In the genomic region with DNA sequence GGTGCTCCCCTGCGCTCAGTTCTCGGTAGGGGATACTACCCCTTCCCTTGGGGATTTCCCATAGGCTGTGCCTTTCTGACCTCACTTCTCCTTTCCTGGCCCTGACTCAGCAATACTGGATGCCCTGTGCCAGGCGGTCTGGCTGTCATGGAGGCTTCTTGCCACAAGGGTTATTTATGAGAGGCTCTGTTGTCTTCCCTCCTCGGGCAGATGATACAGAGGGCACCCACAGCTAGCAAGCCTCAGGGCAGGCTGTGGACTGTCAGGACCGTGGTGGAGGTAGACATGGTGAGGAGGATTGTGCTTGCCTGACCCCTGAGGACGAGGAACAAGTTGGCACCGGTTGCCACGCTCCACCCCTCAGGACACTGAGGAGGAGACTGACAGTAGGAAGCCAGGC, we compare ENCODE assay signal across 10 mouse cellular contexts. TPM values are rescaled to one million over a fixed set of nuclear protein-coding genes. Genes with fewer than 3 reads are reported as not detected.
DNase-seq lines count a peak whose midpoint lies in the region; ATAC-seq and TF ChIP-seq lines count a peak whose summit lies in the region.
"Had no signal": no experiment of that assay in that cellular context is flagged by ENCODE, and none has a peak within 500 bp of the region (broad histone marks: within the 10 kb centered on the region; RNA-seq: fewer than 3 reads in every experiment).

No protein-coding gene starts in this region.

- H3K4me2 ChIP-seq in kidney, embryonic 15.5 days: no peak overlapping the region
- H3K4me2 ChIP-seq in forebrain, embryonic 11.5 days (ENCODE audit: low read depth, low read length, severe bottlenecking): no peak overlapping the region
- H3K4me2 ChIP-seq: hindbrain, embryonic 15.5 days; neural tube, embryonic 12.5 days had no signal

- H3K27me3 ChIP-seq in kidney, adult 2 months (replicated peaks; ENCODE audit: control insufficient read depth, insufficient read depth, low read length): no peaks in the 10 kb centered on the region
- no peaks in the 10 kb centered on the region for H3K27me3 ChIP-seq in kidney, embryonic 15.5 days
- no peaks in the 10 kb centered on the region for H3K27me3 ChIP-seq in G1E (ENCODE audit: insufficient read depth, low read length)
- H3K27me3 ChIP-seq in forebrain, embryonic 11.5 days (ENCODE audit: control insufficient read depth, insufficient read depth, low read length): no peaks in the 10 kb centered on the region
- H3K27me3 ChIP-seq: hindbrain, embryonic 15.5 days; neural tube, embryonic 12.5 days had no signal

- WGBS in kidney, adult 2 months: 47% methylated on average over 8 of the region's 8 CpGs
- WGBS in kidney, embryonic 15.5 days: 61% methylated on average over 8 of the region's 8 CpGs
- 75% methylated on average over 8 of the region's 8 CpGs for WGBS in forebrain, embryonic 11.5 days

- no peak overlapping the region for H3K9ac ChIP-seq in kidney, embryonic 15.5 days
- H3K9ac ChIP-seq in forebrain, embryonic 11.5 days (ENCODE audit: low read length): no peak overlapping the region
- H3K9ac ChIP-seq: hindbrain, embryonic 15.5 days; neural tube, embryonic 12.5 days had no signal

- H3K9me3 ChIP-seq in kidney, embryonic 15.5 days (replicated peaks): no peaks in the 10 kb centered on the region
- H3K9me3 ChIP-seq in G1E (replicated peaks): no peaks in the 10 kb centered on the region
- H3K9me3 ChIP-seq in forebrain, embryonic 11.5 days (ENCODE audit: control insufficient read depth, low read length): no peaks in the 10 kb centered on the region
- H3K9me3 ChIP-seq: hindbrain, embryonic 15.5 days; neural tube, embryonic 12.5 days had no signal

- H3K4me3 ChIP-seq in kidney, adult 2 months (ENCODE audit: insufficient read depth, low read depth, low read length): no peak overlapping the region
- no peak overlapping the region for H3K4me3 ChIP-seq in kidney, embryonic 15.5 days (replicated peaks)
- H3K4me3 ChIP-seq in G1E (ENCODE audit: low read depth, low read length): no peak overlapping the region
- H3K4me3 ChIP-seq in forebrain, embryonic 11.5 days (ENCODE audit: low read depth, low read length): no peak overlapping the region
- H3K4me3 ChIP-seq: hindbrain, embryonic 15.5 days; neural tube, embryonic 12.5 days had no signal

- no peak for TF ChIP-seq POLR2A in kidney, adult 2 months (IDR thresholded peaks at IDR 0.05; ENCODE audit: low read depth, low read length)

- no peak for ATAC-seq in kidney, embryonic 15.5 days (replicated peaks; ENCODE audit: low FRiP score)
- no peak for ATAC-seq in G1E (ENCODE audit: extremely low read depth, insufficient number of reproducible peaks, low FRiP score, poor library complexity, severe bottlenecking)
- no peak for ATAC-seq in forebrain, embryonic 11.5 days (replicated peaks; ENCODE audit: low FRiP score)

- peak; percentile 64 for DNase-seq in kidney, adult 2 months
- DNase-seq in G1E (ENCODE audit: low spot score): peak; percentile 51
- peak; percentile 69 for DNase-seq in c-Kit-positive CD71-negative TER-119-negative erythroid progenitor cells, embryonic 14.5 days (ENCODE audit: low read depth)
- peak; percentile 67 for DNase-seq in lung, postnatal 36 days
- DNase-seq in cerebellum, adult 9-11 months: no peak
- DNase-seq in yolk sac, embryonic 10.5 days (ENCODE audit: low spot score): no peak
- DNase-seq in forebrain, embryonic 11.5 days (ENCODE audit: low spot score): no peak

- peaks cover 12% of the 10 kb centered on the region for H3K4me1 ChIP-seq in kidney, adult 2 months (ENCODE audit: control insufficient read depth, insufficient read depth, low read length)
- H3K4me1 ChIP-seq in kidney, embryonic 15.5 days: peaks cover 57% of the 10 kb centered on the region
- H3K4me1 ChIP-seq in G1E (ENCODE audit: insufficient read depth, low read depth, low read length): peaks cover 80% of the 10 kb centered on the region
- peaks cover 14% of the 10 kb centered on the region; the same call in 1 of the 2 replicates for H3K4me1 ChIP-seq in forebrain, embryonic 11.5 days (replicated peaks; ENCODE audit: control insufficient read depth, insufficient read depth, low read length)
- H3K4me1 ChIP-seq: hindbrain, embryonic 15.5 days had no signal

- peak; percentile 29; the same call in 1 of the 2 replicates for TF ChIP-seq CTCF in kidney, adult 2 months (conservative IDR thresholded peaks at IDR 0.05; ENCODE audit: insufficient read depth, insufficient read length, low read depth, low read length)
- TF ChIP-seq CTCF in G1E (IDR thresholded peaks at IDR 0.05; ENCODE audit: low read depth, low read length): no peak

- H3K27ac ChIP-seq in kidney, adult 2 months (ENCODE audit: insufficient read depth, low read depth, low read length): no peak overlapping the region
- H3K27ac ChIP-seq in kidney, embryonic 15.5 days: no peak overlapping the region; the same call in 1 of the 2 replicates
- H3K27ac ChIP-seq in forebrain, embryonic 11.5 days (ENCODE audit: low read depth, low read length): no peak overlapping the region
- H3K27ac ChIP-seq: hindbrain, embryonic 15.5 days; neural tube, embryonic 12.5 days had no signal

- H3K36me3 ChIP-seq in kidney, adult 2 months (ENCODE audit: control insufficient read depth, insufficient read depth, low read length): no peaks in the 10 kb centered on the region
- H3K36me3 ChIP-seq in kidney, embryonic 15.5 days: no peaks in the 10 kb centered on the region
- peaks cover 73% of the 10 kb centered on the region for H3K36me3 ChIP-seq in G1E (replicated peaks)
- no peaks in the 10 kb centered on the region for H3K36me3 ChIP-seq in forebrain, embryonic 11.5 days (ENCODE audit: control insufficient read depth, insufficient read depth, low read length)
- H3K36me3 ChIP-seq: hindbrain, embryonic 15.5 days; neural tube, embryonic 12.5 days had no signal

RNA-seq across cellular contexts. Expression of a gene that starts 28.3 kb away (rescaled TPM):
- not detected in 2 replicates for polyA plus RNA-seq in kidney, adult 2 months (2012; rRNA removed)
- polyA plus RNA-seq in kidney, embryonic 15.5 days (2015; fragmentation: Nextera tagmentation; extraction: Ambion mirVana): 0.14 and 0.21 TPM in 2 replicates
- total RNA-seq in G1E (2014; fragmentation: Nextera tagmentation) (not detected in 2 replicates), G1E (2017) (not detected in 2 replicates)
- polyA plus RNA-seq in G1E (2012): 0.02 and 0.03 TPM in 2 replicates
- not detected in 2 replicates for polyA plus RNA-seq in forebrain, embryonic 11.5 days (2014; fragmentation: Nextera tagmentation; extraction: Ambion mirVana)
- polyA plus RNA-seq: hindbrain, embryonic 15.5 days; neural tube, embryonic 12.5 days had no signal

RNA-seq across cellular contexts. Expression of a gene that starts 34.5 kb away (rescaled TPM):
- polyA plus RNA-seq in kidney, adult 2 months (2012; rRNA removed): 68.7 and 69.7 TPM in 2 replicates
- polyA plus RNA-seq in kidney, embryonic 15.5 days (2015; fragmentation: Nextera tagmentation; extraction: Ambion mirVana): 78.9 and 97.1 TPM in 2 replicates
- 39.7 and 67.6 TPM in 2 replicates for total RNA-seq in G1E (2014; fragmentation: Nextera tagmentation)
- total RNA-seq in G1E (2017): 102 and 115 TPM in 2 replicates
- 55.1 and 62.0 TPM in 2 replicates for polyA plus RNA-seq in G1E (2012)
- polyA plus RNA-seq in forebrain, embryonic 11.5 days (2014; fragmentation: Nextera tagmentation; extraction: Ambion mirVana): 10.5 and 14.5 TPM in 2 replicates

RNA-seq across cellular contexts. Expression of a gene that starts 39.1 kb away (rescaled TPM):
- 26.9 and 28.6 TPM in 2 replicates for polyA plus RNA-seq in kidney, adult 2 months (2012; rRNA removed)
- 37.3 and 39.5 TPM in 2 replicates for polyA plus RNA-seq in kidney, embryonic 15.5 days (2015; fragmentation: Nextera tagmentation; extraction: Ambion mirVana)
- total RNA-seq in G1E (2014; fragmentation: Nextera tagmentation) (not detected in 2 replicates), G1E (2017) (0.12 and 0.55 TPM in 2 replicates)
- polyA plus RNA-seq in G1E (2012): not detected in 2 replicates
- 18.6 and 22.7 TPM in 2 replicates for polyA plus RNA-seq in forebrain, embryonic 11.5 days (2014; fragmentation: Nextera tagmentation; extraction: Ambion mirVana)

Comparison
In these comparisons a context has a peak if more than half of its experiments do, and no peak if none do; other contexts are left out.
1. DNase-seq: peak in kidney, adult 2 months (single experiment), G1E (single experiment), c-Kit-positive CD71-negative TER-119-negative erythroid progenitor cells, embryonic 14.5 days (single experiment) and lung, postnatal 36 days (single experiment); none in cerebellum, adult 9-11 months (single experiment), yolk sac, embryonic 10.5 days (single experiment) and forebrain, embryonic 11.5 days (single experiment).
2. RNA of a gene that starts 39.1 kb away (polyA plus RNA-seq): 37.3 to 39.5 TPM in kidney, embryonic 15.5 days, 26.9 to 28.6 TPM in kidney, adult 2 months and 18.6 to 22.7 TPM in forebrain, embryonic 11.5 days; not detected in G1E; every median in the first group is over 10 times any median in the second.